Mouse (Mus musculus) monocyte, adult 5-6 weeks (primary cell): ENCODE data around the gene Itch. TPM values are rescaled to one million over a fixed set of nuclear protein-coding genes. Genes with fewer than 3 reads are reported as not detected.

ENCODE experiments used
- ATAC-seq: fragments of 153-309, 156-312 bp; replicated peaks from 2 replicates; pipeline ENCODE4 v1.8.0; 2017; ENCODE audit warnings: mild to moderate bottlenecking; ENCODE audit not compliant: low TSS enrichment, insufficient number of reproducible peaks, severe bottlenecking, poor library complexity, low FRiP score
- total RNA-seq: library from RNA; stranded (forward); fragments of 200-1000, 200-491, 200-594 nt; gene quantifications from 3 replicates; pipeline ENCODE4 v1.2.3, GENCODE M21; 2017

The Itch gene
- total RNA-seq, 1 experiment from 2014 or later: 180 TPM

DNA sequence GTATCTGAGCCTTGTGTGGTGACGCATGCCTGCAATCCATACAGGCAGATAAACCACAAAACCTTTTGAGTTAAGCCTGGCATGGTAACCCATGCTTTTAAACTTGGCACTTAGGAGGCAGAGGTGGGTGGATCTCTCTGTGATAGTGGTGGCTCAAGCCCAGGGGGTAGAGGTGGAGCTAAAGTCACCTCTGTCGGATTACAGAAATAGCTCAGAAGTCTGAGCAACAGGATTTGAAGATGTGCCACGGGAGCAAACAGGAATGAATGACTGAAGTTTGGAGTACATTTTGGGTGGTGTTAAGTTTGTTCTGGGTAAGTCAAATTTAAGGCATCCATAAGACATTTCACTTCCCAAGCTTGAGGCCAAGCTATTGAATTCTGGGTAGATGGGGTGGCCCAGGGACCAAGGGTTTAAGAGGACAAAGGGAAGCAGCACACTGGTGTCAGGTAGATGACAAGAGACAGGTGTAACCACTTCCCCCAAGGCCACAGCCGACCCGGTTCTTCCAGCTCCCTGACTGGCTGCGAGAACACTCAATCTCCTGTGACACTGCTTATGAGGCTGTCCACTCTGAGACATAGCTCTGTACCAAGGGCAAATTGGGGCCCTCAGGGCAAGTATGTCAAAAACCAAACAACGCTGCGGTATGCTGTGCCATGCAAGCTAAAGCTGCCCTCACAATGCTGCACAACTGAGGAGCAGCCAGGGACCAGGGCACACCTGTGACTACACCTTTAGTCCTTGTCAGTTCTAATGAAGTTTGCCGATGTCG is 139.3 kb downstream of the Itch start:
- ATAC-seq: no peak

DNA sequence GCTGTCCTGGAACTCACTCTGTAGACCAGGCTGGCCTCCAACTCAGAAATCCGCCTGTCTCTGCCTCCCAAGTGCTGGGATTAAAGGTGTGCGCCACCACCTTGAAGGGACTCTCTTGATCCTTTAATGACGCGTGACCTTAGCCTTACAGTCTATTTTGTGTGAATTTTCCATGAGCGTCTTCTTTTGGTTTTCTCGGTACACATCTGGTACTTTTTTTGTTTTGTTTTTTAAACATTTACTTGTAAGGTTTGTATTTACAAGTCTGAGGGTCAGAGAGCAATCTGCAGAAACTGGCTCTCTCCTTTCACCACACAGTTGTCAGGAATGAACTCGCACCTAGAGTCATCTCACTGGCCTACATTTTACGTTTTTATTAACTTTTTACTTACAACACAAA is 140.3 kb downstream of the Itch start:
- no peak for ATAC-seq

DNA sequence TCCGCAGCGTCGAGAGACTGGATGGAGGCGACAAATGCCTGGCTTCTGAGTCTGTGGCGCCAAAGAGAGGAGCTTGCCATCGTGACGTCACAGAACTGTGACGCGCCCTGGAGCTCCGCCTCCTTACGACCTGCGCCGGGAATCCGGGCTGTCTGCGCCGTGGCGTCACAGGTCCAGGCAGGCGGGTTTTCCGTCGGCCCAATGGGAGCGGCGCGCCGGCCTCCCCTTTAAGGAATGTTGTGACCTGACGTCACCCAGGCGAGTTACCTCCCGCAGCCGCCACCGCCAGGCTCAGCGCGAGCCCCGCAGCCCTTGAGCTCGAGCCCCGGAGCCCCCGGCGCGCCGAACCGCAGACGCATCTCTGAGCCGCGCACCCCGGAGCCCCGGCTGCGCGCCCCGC is 142.9 kb downstream of the Itch start, which contains the start of gene Map1lc3a:
Gene Map1lc3a, plus strand, starts transcription at position 103 of the 400 bp plus-strand sequence.
- ATAC-seq: peak; percentile 89

Other genes starting within 250 kb of the Itch start
- 125 to 133 TPM (median 129 TPM) in 3 replicates for gene Eif2s2, start 240.6 kb upstream of the Itch start, total RNA-seq
- not detected in 3 replicates for gene Gm14226, start 115.2 kb upstream of the Itch start, total RNA-seq
- 9.6 to 16.0 TPM (median 14.9 TPM) in 3 replicates for gene Ahcy, start 59.0 kb upstream of the Itch start, total RNA-seq
- gene Dynlrb1, start 103.0 kb downstream of the Itch start, total RNA-seq: 66.0 to 110 TPM (median 92.2 TPM) in 3 replicates
- 3.6 to 16.5 TPM (median 4.6 TPM) in 3 replicates for gene Map1lc3a, start 142.8 kb downstream of the Itch start, total RNA-seq
- gene Pigu, start 223.9 kb downstream of the Itch start, total RNA-seq: 11.6 to 23.2 TPM (median 12.3 TPM) in 3 replicates
- gene Trp53inp2, start 247.6 kb downstream of the Itch start, total RNA-seq: 17.6 to 83.5 TPM (median 20.0 TPM) in 3 replicates